Mouse (Mus musculus): ENCODE data around the gene Diras1. TPM values are rescaled to one million over a fixed set of nuclear protein-coding genes. Genes with fewer than 3 reads are reported as not detected.
"Not testable (repeated sequence)": the region's sequence is repeated elsewhere in the genome, so short reads cannot be mapped to it uniquely, and the experiment has no call there.

The Diras1 gene
- polyA plus RNA-seq (2021), result 0.33 TPM

DNA sequence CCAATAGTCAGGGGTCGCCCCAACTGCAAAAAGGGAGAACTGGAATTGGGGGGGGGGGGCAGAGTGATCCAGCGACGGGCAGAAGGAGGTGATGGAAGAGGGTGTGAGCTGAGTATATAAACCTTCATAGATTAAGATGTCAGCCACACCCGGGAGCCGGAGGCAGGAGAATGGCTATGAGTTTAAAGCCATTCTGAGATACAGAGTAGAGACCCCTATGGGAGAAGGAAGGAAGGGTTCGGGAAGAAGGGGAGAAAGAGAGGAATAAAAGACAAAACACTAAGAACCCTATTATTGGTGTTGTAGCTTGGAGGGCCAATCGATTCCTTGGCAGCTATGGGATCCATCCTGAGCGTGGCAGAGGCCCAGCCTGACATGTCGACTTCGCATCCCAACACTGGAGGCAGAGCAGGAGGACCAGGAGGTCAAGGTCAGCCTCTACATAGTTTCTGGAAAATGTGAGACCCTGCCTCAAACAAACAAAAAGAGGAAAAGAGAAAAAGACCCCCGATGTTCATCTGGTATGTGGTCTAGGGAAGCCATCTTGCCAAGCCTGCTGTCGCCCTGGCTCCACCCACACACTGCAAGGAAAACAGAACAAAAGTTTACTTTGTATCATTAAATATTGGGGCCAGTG, at the start of gene Diras1:
Diras1 (minus strand) TSS at position 24 of the 637 bp plus-strand sequence.
- DNase-seq (ENCODE audit: low read depth, low spot score) (no peak), ATAC-seq (no peak)
- ChIA-PET CTCF (interaction anchor here (1.0 to 2.1 kb wide), 3 partner anchors 9 to 15 kb away, joined by 3 to 14 read pairs (median 5); no protein-coding TSS in a partner anchor), POLR2A (no interaction called here)
- in situ Hi-C loops (cut with MboI; ENCODE audit: low pct_unique_long_range_greater_than_20kb), result no loop called here
- no peak for TF ChIP-seq CTCF (IDR thresholded peaks at IDR 0.05)
- H3K27me3 ChIP-seq, result peaks cover 5% of the 10 kb centered on the region

DNA sequence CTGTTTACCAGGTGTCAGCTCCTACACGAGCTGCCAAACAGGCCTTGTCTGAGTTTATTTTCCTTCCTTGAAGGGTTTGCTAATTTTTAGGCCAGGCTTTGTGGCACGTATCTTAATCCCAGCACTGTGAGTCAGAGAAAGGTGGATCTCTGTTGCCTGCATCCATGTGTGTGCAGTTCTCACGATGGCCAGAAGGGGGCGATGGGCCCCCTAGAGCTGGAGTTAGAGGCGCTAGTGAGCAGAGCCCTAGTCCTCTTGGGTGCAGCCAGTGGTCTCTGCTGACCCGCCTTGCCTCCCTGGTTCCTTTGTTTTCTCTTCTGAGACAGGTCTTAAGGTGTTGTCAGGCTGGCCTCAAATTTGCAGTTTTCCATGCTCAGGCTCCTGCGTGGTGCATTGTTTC, 48.0 kb upstream of the Diras1 start:
- in situ Hi-C loops (cut with MboI; ENCODE audit: low pct_unique_long_range_greater_than_20kb), result loop anchor here (10.0 kb wide), 1 partner anchor 101 kb away; the partner anchor contains the start of gene Eef2
- ChIA-PET CTCF (interaction anchor here (1.4 to 1.6 kb wide), 2 partner anchors 9 to 14 kb away, joined by 3 to 5 read pairs; no protein-coding TSS in a partner anchor), POLR2A (no interaction called here)
- ATAC-seq (no peak), DNase-seq (ENCODE audit: low read depth, low spot score) (no peak)
- no peak for TF ChIP-seq CTCF (IDR thresholded peaks at IDR 0.05)
- H3K27me3 ChIP-seq, result no peaks in the 10 kb centered on the region

DNA sequence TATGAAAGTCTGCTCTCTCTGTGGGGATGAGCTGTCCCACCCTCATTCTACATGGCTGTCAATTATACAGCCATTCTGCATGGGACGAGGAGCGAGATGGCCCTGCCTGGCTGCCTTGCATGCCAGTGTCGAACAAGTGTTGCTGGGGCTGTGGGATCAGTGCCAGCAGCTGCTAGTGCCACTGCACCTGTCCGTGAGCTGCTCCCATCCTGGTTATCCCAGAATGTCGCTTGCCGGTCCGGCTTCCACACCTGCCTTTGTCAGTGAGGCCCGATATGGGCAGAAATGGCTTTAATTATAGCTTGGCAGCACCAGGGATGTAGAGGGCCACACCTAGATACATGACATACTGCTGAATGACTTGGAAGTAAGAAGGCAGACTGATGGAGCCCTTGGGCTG, 46.8 kb upstream of the Diras1 start:
- ChIA-PET CTCF (interaction anchor here (2.2 kb wide), 1 partner anchor 10 kb away, joined by 8 read pairs; no protein-coding TSS in a partner anchor), POLR2A (no interaction called here)
- ATAC-seq (no peak), DNase-seq (ENCODE audit: low read depth, low spot score) (no peak)
- no peak for TF ChIP-seq CTCF (IDR thresholded peaks at IDR 0.05)
- in situ Hi-C loops (cut with MboI; ENCODE audit: low pct_unique_long_range_greater_than_20kb), result loop anchor here (10.0 kb wide), 1 partner anchor 103 kb away; the partner anchor contains the start of gene Eef2
- H3K27me3 ChIP-seq, result no peaks in the 10 kb centered on the region

DNA sequence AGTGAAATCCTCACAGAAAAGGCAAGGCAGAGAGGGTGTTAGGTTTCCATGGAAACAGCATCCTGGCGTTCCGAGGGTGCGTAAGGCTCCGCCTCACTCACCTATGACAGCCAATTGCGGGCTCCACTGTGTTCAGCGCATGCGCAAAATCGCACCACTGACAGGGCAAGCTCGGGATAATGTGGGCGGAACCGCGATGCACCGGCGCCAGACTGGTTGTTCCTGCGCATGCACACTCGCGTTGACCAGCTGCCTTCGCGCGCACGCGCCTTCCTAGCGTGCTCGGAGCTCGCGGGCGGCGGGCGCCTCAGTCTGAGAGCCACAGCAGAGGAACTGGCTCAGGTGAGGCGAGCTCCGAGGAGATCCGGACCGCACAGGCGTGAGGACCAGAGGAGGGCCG, 44.4 kb upstream of the Diras1 start, which contains the start of gene Thop1:
Thop1 (plus strand) TSS at position 200 of the 400 bp plus-strand sequence.
- no peak for TF ChIP-seq CTCF (IDR thresholded peaks at IDR 0.05)
- POLR2A ChIA-PET, result interaction anchor here (0.7 to 1.4 kb wide), 3 partner anchors 9 to 137 kb away, joined by 3 read pairs; partner anchors contain the start of gene Sgta
- DNase-seq (ENCODE audit: low read depth, low spot score) (peak; percentile 93), ATAC-seq (peak; percentile 69)
- CTCF ChIA-PET, result interaction anchor here (1.6 kb wide), 1 partner anchor 71 kb away, joined by 3 read pairs; no protein-coding TSS in a partner anchor
- in situ Hi-C loops (cut with MboI; ENCODE audit: low pct_unique_long_range_greater_than_20kb), result loop anchor here (10.0 kb wide), 1 partner anchor 105 kb away; the partner anchor contains the start of gene Eef2
- H3K27me3 ChIP-seq, result no peaks in the 10 kb centered on the region

DNA sequence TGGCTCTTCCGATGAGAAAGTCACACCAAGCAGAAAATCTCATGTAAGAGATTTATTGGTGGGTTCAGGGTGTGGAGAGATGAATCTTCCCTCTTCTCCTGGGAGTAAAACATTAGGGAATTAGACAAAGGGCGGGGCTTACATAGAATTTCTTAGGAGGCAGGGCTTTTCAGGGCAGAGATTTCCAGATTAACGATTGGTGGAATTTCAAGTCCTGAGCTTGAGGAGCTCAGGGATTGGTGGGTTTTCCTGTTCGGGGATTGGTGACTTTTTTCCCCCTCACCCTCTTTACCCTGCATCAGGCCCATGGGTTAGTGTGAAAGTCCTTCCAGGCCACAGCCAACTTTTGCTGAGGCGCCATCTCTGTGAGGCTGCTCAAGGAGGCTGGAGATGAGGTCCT, 43.2 kb upstream of the Diras1 start:
- no peak for ATAC-seq
- no peaks in the 10 kb centered on the region for H3K27me3 ChIP-seq
- CTCF ChIA-PET, result interaction anchor here (1.2 to 1.6 kb wide), 2 partner anchors 13 to 70 kb away, joined by 3 read pairs; no protein-coding TSS in a partner anchor
- in situ Hi-C loops (cut with MboI; ENCODE audit: low pct_unique_long_range_greater_than_20kb), result no loop called here
- no peak for TF ChIP-seq CTCF (IDR thresholded peaks at IDR 0.05)
- POLR2A ChIA-PET, result interaction anchor here (1.4 kb wide), 1 partner anchor 10 kb away, joined by 3 read pairs; no protein-coding TSS in a partner anchor
- DNase-seq (ENCODE audit: low read depth, low spot score), result no peak

DNA sequence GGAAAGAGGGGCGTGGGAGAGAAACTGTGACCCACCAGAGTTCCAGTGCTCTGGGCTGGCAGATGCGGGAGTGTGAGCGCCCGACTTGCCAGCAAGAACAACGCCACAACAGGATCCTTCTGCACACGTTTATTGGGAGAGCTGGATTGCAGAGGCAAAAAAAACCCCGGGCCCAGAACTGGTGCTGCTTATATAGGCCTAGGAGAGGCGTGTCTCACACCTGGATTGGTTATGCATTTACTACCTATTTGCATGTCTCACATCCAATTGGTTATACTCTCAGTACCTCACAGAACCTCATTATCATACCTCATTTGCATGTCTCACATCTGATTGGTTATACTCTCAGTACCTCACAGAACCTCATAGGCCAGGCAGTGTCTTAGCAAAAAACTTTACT, 39.1 kb upstream of the Diras1 start:
- POLR2A ChIA-PET; in situ Hi-C loops (cut with MboI; ENCODE audit: low pct_unique_long_range_greater_than_20kb); CTCF ChIA-PET; H3K27me3 ChIP-seq; DNase-seq (ENCODE audit: low read depth, low spot score); ATAC-seq: not testable (repeated sequence)

DNA sequence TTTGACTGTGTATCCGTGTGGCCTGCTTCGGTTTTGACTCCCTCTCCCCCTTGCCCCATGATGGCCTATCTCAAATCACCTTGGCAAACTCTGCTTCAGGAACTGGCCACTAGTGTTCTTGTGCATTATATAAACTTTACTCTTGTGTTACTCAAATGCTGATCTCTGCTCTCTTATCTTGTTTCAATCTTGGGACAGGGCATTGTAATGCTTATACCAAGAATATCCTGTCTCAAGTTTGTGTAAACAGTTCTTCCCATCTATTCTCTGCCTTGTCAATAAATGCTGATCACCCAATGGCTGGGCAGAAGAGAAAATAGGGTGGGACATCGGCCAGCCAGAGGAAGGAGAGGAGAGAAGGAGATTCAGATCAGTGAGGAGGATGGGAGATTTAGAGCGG, 37.2 kb upstream of the Diras1 start:
- TF ChIP-seq CTCF (IDR thresholded peaks at IDR 0.05), result no peak
- no peak for ATAC-seq
- no peaks in the 10 kb centered on the region for H3K27me3 ChIP-seq
- in situ Hi-C loops (cut with MboI; ENCODE audit: low pct_unique_long_range_greater_than_20kb), result no loop called here
- POLR2A ChIA-PET, result no interaction called here
- DNase-seq (ENCODE audit: low read depth, low spot score), result no peak
- CTCF ChIA-PET, result no interaction called here

DNA sequence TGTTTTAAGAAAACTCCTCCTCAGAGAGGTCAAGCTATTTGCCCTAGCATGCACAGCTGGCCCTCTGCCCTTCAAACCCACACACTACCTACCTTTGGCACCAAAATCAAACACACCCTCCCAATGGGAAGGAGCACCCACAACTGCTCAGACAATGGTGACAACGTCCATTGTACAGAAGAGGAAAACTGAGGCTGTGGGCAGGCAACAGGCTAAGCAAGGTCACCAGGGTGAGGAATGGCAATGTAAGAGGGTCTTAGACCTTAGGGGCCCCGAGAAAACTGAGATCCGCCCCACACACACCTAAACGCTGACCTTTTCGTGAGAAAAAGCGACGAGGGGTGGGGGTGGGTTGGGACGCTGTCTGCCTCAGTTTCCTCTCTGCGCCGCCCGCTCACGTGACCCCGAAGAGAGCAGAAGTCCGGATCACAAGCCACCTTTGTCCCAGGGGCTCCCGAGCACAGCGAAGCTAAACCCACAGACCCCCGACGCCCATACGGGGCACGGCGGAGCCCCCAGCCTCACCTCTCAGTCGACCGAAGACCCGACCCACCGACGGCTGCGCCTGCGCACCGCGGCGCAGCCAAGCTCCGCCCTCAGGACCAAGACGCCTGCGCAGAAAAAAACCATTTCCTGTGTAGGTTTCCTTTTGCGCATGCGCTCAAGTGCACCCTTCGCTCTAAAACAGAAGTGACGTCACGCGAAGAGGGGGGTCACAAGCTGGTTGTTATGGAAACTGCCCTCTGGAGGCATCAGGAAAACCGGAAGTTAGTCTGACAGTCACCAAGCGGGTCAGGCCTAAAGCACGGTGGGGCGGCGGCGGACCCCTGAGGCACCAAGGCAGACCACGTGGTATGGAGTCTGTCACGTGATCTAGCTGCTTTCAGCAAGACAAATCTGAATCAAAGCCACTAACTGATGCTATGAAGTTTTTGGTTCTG, 34.4 kb upstream of the Diras1 start, which contains the start of gene Sgta:
Sgta (minus strand) TSS at position 579 of the 941 bp plus-strand sequence.
- ChIA-PET POLR2A (interaction anchor here (1.0 to 1.3 kb wide), 2 partner anchors 10 to 61 kb away, joined by 3 to 4 read pairs; partner anchors contain the start of gene Thop1), CTCF (interaction anchor here (0.7 to 1.3 kb wide), 2 partner anchors 18 to 21 kb away, joined by 3 to 5 read pairs; no protein-coding TSS in a partner anchor)
- ATAC-seq (peak; percentile 76), DNase-seq (ENCODE audit: low read depth, low spot score) (peak; percentile 99)
- TF ChIP-seq CTCF (IDR thresholded peaks at IDR 0.05), result no peak
- in situ Hi-C loops (cut with MboI; ENCODE audit: low pct_unique_long_range_greater_than_20kb), result no loop called here
- H3K27me3 ChIP-seq, result no peaks in the 10 kb centered on the region

DNA sequence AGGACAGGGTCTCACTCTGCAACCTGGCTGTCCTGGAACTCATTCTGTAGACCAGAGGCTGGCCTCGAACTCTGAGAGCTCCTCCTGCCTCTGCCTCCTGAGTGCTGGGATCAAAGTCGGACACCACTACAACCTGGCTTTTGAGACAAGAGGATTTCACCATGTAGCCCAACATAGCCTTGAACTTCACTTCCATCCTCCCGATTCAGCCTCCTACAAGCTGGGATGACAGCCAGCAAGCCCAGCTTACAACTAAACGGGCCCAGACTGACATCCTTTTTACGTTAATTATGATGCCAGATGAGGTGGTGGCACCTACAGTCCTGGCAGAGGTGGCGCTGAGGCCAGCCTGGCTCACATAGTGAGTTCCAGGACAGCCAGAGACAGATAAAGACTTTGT, 33.4 kb upstream of the Diras1 start:
- in situ Hi-C loops (cut with MboI; ENCODE audit: low pct_unique_long_range_greater_than_20kb), result no loop called here
- no peak for ATAC-seq

More for the DNA sequence above, 33.4 kb upstream of the Diras1 start:
- no peak for DNase-seq (ENCODE audit: low read depth, low spot score)
- no peaks in the 10 kb centered on the region for H3K27me3 ChIP-seq
- ChIA-PET CTCF (interaction anchor here (0.6 kb wide), 1 partner anchor 60 kb away, joined by 3 read pairs; no protein-coding TSS in a partner anchor), POLR2A (interaction anchor here (1.3 kb wide), 1 partner anchor 60 kb away, joined by 4 read pairs; no protein-coding TSS in a partner anchor)
- no peak for TF ChIP-seq CTCF (IDR thresholded peaks at IDR 0.05)

All from Patski (cell line).